Mouse (Mus musculus) forebrain, embryonic 13.5 days (tissue): ENCODE data around the gene Lhx5. TPM values are rescaled to one million over a fixed set of nuclear protein-coding genes. Genes with fewer than 3 reads are reported as not detected.

Experiments
- polyA plus RNA-seq: library from polyadenylated mRNA; unstranded; fragments of >200 nt; fragmentation: Nextera tagmentation; extraction: Ambion mirVana; gene quantifications from 2 replicates; pipeline ENCODE4 v1.2.1, GENCODE M21; 2015

The Lhx5 gene
- polyA plus RNA-seq, 1 experiment from 2014 or later = 9.6 TPM

Other genes with a start within 250 kb of the Lhx5 start
- gene Sdsl, start 41.1 kb downstream of the Lhx5 start, polyA plus RNA-seq = 4.8 and 5.1 TPM in 2 replicates
- gene Sds, start 44.8 kb downstream of the Lhx5 start, polyA plus RNA-seq = not detected in 2 replicates
- gene Plbd2, start 71.9 kb downstream of the Lhx5 start, polyA plus RNA-seq = 22.8 and 22.9 TPM in 2 replicates
- 2.1 and 2.5 TPM in 2 replicates for gene Slc8b1, start 79.5 kb downstream of the Lhx5 start, polyA plus RNA-seq
- gene Tpcn1, start 157.0 kb downstream of the Lhx5 start, polyA plus RNA-seq = 14.8 and 15.8 TPM in 2 replicates
- 1.1 and 2.3 TPM in 2 replicates for gene Iqcd, start 157.3 kb downstream of the Lhx5 start, polyA plus RNA-seq
- gene Rita1, start 180.9 kb downstream of the Lhx5 start, polyA plus RNA-seq = 19.0 TPM in 2 replicates
- 45.3 and 48.0 TPM in 2 replicates for gene Ddx54, start 181.0 kb downstream of the Lhx5 start, polyA plus RNA-seq
- 0.65 TPM in 1 of 2 replicates, not detected in the other for gene Cfap73, start 202.5 kb downstream of the Lhx5 start, polyA plus RNA-seq
- gene Rasal1, start 217.1 kb downstream of the Lhx5 start, polyA plus RNA-seq = 0.27 and 0.79 TPM in 2 replicates